Mouse (Mus musculus): ENCODE measurements around the gene BC005537.

- TF ChIP-seq POLR2A (IDR thresholded peaks at IDR 0.05; ENCODE audit: low read depth, low read length) (no peak), CTCF (IDR thresholded peaks at IDR 0.05; ENCODE audit: extremely low read depth, insufficient read length, insufficient replicate concordance, low read depth, low read length) (no peak)
Observed at GRCm38 (mm10) chr13:24824647-24825046, 23.2 kb downstream of the BC005537 start.
